Mouse (Mus musculus): ENCODE results near the gene Aspscr1.
"Not testable (repeated sequence)": the region's sequence is repeated elsewhere in the genome, so short reads cannot be mapped to it uniquely, and the experiment has no call there.

Aspscr1 gene

GRCm38 (mm10) chr11:120641869-120642268 lies 30.9 kb upstream of the Aspscr1 start:
- DNase-seq (ENCODE audit: low spot score in 2 of 2), result no peak

GRCm38 (mm10) chr11:120642939-120643600 lies 29.7 kb upstream of the Aspscr1 start:
- peak in 1 of 2 experiments; percentile 28 for DNase-seq (ENCODE audit: low spot score in 2 of 2)

GRCm38 (mm10) chr11:120643601-120643987 lies 29.2 kb upstream of the Aspscr1 start, which contains the start of gene Pycr1:
Gene Pycr1, minus strand, starts transcription at chr11:120643769.
- DNase-seq (ENCODE audit: low spot score in 2 of 2), result peak; percentile 93 to 94

GRCm38 (mm10) chr11:120647047-120647830 lies 25.5 kb upstream of the Aspscr1 start:
- DNase-seq (ENCODE audit: low spot score in 2 of 2), result no peak

GRCm38 (mm10) chr11:120648001-120648476 lies 24.7 kb upstream of the Aspscr1 start, which contains the start of gene Myadml2:
Gene Myadml2, minus strand, starts transcription at chr11:120648158.
- peak in 1 of 2 experiments; percentile 28 for DNase-seq (ENCODE audit: low spot score in 2 of 2)

GRCm38 (mm10) chr11:120651872-120652271 lies 20.9 kb upstream of the Aspscr1 start:
- DNase-seq (ENCODE audit: low spot score in 2 of 2), result no peak

- DNase-seq (ENCODE audit: low spot score in 2 of 2), result no peak
Measured at GRCm38 (mm10) chr11:120654741-120655140, 18.0 kb upstream of the Aspscr1 start.

- DNase-seq (ENCODE audit: low spot score in 2 of 2), result no peak
Measured at GRCm38 (mm10) chr11:120657301-120657700, 15.5 kb upstream of the Aspscr1 start.

GRCm38 (mm10) chr11:120658876-120659410 lies 13.8 kb upstream of the Aspscr1 start:
- peak; percentile 64 to 88 for DNase-seq (ENCODE audit: low spot score in 2 of 2)

GRCm38 (mm10) chr11:120659509-120660300 lies 13.1 kb upstream of the Aspscr1 start:
- DNase-seq (ENCODE audit: low spot score in 2 of 2), result no peak

- DNase-seq (ENCODE audit: low spot score in 2 of 2), result no peak
Measured at GRCm38 (mm10) chr11:120660301-120661075, 12.3 kb upstream of the Aspscr1 start.

GRCm38 (mm10) chr11:120661076-120661460 lies 11.7 kb upstream of the Aspscr1 start, which contains the start of gene Notum:
Gene Notum, minus strand, starts transcription at chr11:120661175.
- no peak for DNase-seq (ENCODE audit: low spot score in 2 of 2)

- no peak for DNase-seq (ENCODE audit: low spot score in 2 of 2)
Measured at GRCm38 (mm10) chr11:120662759-120663158, 10.0 kb upstream of the Aspscr1 start.

- DNase-seq (ENCODE audit: low spot score in 2 of 2), result no peak
Measured at GRCm38 (mm10) chr11:120663714-120664113, 9.1 kb upstream of the Aspscr1 start.

- DNase-seq (ENCODE audit: low spot score in 2 of 2), result no peak
Measured at GRCm38 (mm10) chr11:120665406-120665805, 7.4 kb upstream of the Aspscr1 start.

GRCm38 (mm10) chr11:120666617-120667016 lies 6.2 kb upstream of the Aspscr1 start:
- no peak for DNase-seq (ENCODE audit: low spot score in 2 of 2)

- no peak for DNase-seq (ENCODE audit: low spot score in 2 of 2)
Measured at GRCm38 (mm10) chr11:120673594-120674122, 885 bp downstream of the Aspscr1 start.

- not testable (repeated sequence) for DNase-seq (ENCODE audit: low spot score in 2 of 2)
Measured at GRCm38 (mm10) chr11:120675875-120676274, 3.1 kb downstream of the Aspscr1 start.

- no peak for DNase-seq (ENCODE audit: low spot score in 2 of 2)
Measured at GRCm38 (mm10) chr11:120676951-120677350, 4.2 kb downstream of the Aspscr1 start.

- DNase-seq (ENCODE audit: low spot score in 2 of 2), result no peak
Measured at GRCm38 (mm10) chr11:120679909-120680308, 7.1 kb downstream of the Aspscr1 start.

GRCm38 (mm10) chr11:120682683-120683082 lies 9.9 kb downstream of the Aspscr1 start:
- DNase-seq (ENCODE audit: low spot score in 2 of 2), result no peak
